Mouse (Mus musculus) forebrain, embryonic 10.5 days (tissue): ENCODE measurements at regions not wholly inside any gene's neighbourhood (a gene's known extent, or its start where the extent isn't known, plus 50 kb on each side); places are given as distances from the start of the nearest gene placed in this dataset.
A peak's percentile ranks its signal among the peaks of the same experiment; 100 is the strongest.
"Not testable (repeated sequence)": the region's sequence is repeated elsewhere in the genome, so short reads cannot be mapped to it uniquely, and the experiment has no call there.

ENCODE experiments used
- DNase-seq: peaks from one replicate; pipeline ENCODE4 v3.0.0-alpha.2; 2017; ENCODE audit warnings: low spot score; ENCODE audit errors: extremely low spot score
- H3K27ac ChIP-seq: fragments of 300-500 bp; sonication (generic); 2 replicates; pipeline ENCODE4 v1.5.1; 2016; ENCODE audit warnings: mild to moderate bottlenecking
- H3K27me3 ChIP-seq: fragments of 300-500 bp; sonication (generic); 2 replicates; pipeline ENCODE4 v1.6.1; 2016; ENCODE audit warnings: mild to moderate bottlenecking; ENCODE audit not compliant: poor library complexity, severe bottlenecking
- H3K36me3 ChIP-seq: fragments of 300-500 bp; sonication (generic); replicated peaks from 2 replicates; pipeline ENCODE4 v1.6.1; 2016; ENCODE audit warnings: mild to moderate bottlenecking, moderate library complexity
- H3K4me1 ChIP-seq: fragments of 300-500 bp; sonication (generic); 2 replicates; pipeline ENCODE4 v1.6.1; 2016
- H3K4me3 ChIP-seq: fragments of 300-500 bp; sonication (generic); 2 replicates; pipeline ENCODE4 v1.5.1; 2016; ENCODE audit warnings: mild to moderate bottlenecking, moderate library complexity
- H3K9me3 ChIP-seq: fragments of 300-500 bp; sonication (generic); 2 replicates; pipeline ENCODE4 v1.6.1; 2016; ENCODE audit warnings: mild to moderate bottlenecking, moderate library complexity
- WGBS: fragments of 180-500 bp; shearing (Covaris S2); methylation state at CpG from one replicate; pipeline ENCODE4 v1.1.7; 2016; 5-methylcytosine and 5-hydroxymethylcytosine counted together

DNA sequence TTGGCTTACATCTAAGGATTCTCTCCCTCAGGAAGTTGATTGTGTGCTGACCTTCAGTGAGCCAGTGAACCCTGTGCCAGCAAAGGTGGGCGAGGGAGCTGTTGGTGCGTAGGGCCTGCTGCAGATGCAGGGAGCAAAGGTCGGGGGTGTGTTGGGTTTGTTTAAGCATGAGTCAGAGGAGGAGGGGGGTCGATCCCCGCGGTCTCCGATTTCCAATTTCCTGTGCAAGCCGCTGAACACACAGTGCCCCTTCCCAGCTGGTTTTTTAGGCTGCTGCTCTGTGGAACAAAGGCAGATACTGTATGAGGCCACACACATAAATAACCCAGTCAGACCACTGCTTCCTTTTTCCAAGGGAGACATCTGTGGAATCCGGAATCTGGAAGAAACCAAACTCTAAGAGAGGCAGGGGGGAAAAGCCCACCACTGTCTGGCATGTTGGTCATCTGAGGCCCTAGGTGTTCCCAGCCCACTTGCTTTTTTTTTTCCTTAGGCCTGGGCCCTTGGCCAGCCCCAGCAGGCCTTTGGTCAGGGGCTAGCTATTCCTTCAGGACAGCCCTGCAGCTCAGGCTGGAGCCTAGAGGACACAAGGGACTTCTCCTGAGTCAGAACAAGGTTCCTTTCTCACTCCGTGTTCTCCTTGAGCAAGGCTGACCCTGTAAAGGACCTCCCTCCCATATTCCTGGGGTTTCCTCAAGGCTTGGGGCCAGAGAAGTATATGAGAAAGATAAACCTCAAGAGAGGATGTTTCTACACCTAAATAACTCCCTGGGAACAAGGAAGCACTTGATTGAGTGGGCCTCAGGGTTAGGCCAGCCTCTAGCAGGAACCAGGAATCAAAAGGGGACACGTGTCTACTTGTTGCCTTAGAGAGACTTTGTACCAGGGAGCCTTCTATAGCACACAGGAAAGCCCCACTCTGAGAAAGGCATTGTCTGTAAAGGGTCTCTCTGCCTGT is 119.0 kb downstream of the Tomm20 start:
- Histone ChIP-seq H3K27ac (peak overlapping the region; percentile 94), H3K9me3 (no peaks in the 10 kb centered on the region), H3K27me3 (no peaks in the 10 kb centered on the region), H3K4me1 (peaks cover 54% of the 10 kb centered on the region), H3K36me3 (no peaks in the 10 kb centered on the region), H3K4me3 (peak overlapping the region; percentile 28)
- peak; percentile 86 for DNase-seq
- WGBS = 5% methylated on average over 11 of the region's 11 CpGs

DNA sequence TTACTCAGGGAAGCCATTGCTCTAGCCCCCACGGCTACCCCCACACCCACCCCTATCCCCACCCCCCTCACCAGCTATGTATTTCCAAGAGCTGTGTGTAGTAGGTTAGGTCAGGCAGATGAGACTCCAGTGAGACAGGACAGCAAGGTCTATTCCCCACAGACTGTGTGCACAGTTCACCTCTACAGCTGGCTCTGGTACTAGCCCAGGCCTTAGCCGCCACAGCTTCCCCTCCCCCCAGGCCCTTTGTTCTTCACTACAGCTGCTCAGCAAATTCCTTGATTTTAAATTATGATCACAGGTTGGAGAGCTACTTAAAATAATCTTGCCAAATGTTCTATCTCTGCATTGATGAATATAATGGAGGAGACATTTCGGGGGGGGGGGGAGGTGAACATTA is 119.8 kb downstream of the Tomm20 start:
- 19% methylated on average over 3 of the region's 3 CpGs for WGBS
- peak; percentile 69 for DNase-seq
- H3K36me3 ChIP-seq = no peaks in the 10 kb centered on the region
- H3K4me3 ChIP-seq = peak overlapping the region; percentile 28
- peak overlapping the region; percentile 94 for H3K27ac ChIP-seq
- no peaks in the 10 kb centered on the region for H3K9me3 ChIP-seq
- no peaks in the 10 kb centered on the region for H3K27me3 ChIP-seq
- peaks cover 54% of the 10 kb centered on the region for H3K4me1 ChIP-seq

DNA sequence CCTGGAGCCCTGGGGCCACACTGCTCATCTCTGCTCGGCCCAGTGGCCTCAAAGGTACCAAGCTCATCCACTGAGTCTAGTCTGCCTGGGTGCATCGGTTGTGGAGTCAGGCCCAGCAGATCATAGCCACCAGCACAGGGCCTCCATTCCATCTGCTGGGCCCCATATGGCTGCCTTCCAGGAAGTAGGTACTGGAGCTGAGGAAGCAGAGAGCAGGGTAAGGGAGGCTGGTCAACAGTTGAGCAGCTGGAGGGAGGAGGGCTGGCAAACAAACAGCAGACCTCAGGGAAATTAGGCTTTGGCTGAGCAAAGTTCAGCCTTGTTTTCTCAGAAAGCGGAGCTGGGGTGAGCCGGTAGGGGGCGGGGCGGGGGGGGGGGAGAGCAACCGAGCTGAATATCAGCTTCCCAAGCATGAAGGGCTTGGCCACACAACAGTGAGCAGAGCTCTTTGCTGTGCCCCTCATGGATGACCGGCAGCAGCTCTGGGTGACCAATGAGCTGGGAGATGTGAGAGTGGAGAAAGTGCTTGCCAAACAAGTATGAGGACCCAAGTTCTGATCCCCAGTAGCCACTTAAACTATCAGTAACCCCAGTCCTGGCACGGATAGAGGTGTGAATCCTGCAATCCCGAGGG is 121.0 kb downstream of the Tomm20 start:
- H3K9me3 ChIP-seq = no peaks in the 10 kb centered on the region
- peak overlapping the region; percentile 94 for H3K27ac ChIP-seq
- H3K4me3 ChIP-seq = no peak overlapping the region
- H3K27me3 ChIP-seq = no peaks in the 10 kb centered on the region
- 56% methylated on average over 10 of the region's 10 CpGs for WGBS
- no peaks in the 10 kb centered on the region for H3K36me3 ChIP-seq
- H3K4me1 ChIP-seq = peaks cover 44% of the 10 kb centered on the region
- no peak for DNase-seq

DNA sequence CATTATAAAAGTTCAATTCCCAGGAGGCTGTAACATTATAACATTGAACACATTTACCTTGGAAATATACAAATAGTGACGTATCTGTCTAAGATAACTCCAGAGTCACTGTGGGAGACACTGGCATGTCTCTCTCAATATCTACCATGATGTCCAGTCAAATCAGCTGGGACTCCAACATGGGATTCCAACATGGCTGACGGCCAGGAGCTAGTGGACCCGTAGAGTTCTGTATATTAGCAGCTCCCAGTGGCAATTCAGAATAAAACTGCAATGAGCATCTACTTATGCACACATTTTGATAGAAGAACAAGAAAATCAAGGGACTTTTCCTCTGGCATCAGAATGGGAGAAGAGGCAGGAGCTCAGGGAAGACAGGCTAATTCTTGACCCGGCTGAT is 123.4 kb downstream of the Tomm20 start:
- no peaks in the 10 kb centered on the region for H3K27me3 ChIP-seq
- no peaks in the 10 kb centered on the region for H3K9me3 ChIP-seq
- no peak overlapping the region for H3K4me3 ChIP-seq
- no peak for DNase-seq
- H3K27ac ChIP-seq = no peak overlapping the region
- peaks cover 32% of the 10 kb centered on the region for H3K4me1 ChIP-seq
- H3K36me3 ChIP-seq = no peaks in the 10 kb centered on the region
- 96% methylated on average over 4 of the region's 4 CpGs for WGBS

DNA sequence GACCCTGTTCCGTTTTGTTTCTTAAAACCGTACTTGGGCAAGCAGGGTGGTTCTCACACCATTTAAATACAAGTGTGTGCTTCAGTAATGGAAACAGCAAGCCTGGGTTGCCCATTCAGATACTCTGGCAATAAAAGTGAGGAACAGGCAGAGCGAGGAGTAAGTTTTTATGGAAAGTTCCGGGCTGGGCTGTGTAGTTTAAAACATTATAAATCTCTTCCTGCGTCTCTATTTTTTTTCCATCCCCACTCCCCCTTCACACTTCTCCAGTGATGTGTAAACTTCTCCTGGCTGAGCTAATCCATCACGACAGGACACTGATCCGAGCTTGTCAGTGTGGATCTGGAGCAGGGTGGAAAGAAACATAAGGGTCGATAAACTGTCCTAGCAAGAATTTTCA is 124.4 kb downstream of the Tomm20 start:
- Histone ChIP-seq H3K27ac (no peak overlapping the region), H3K4me3 (no peak overlapping the region), H3K36me3 (no peaks in the 10 kb centered on the region), H3K4me1 (peaks cover 22% of the 10 kb centered on the region), H3K27me3 (no peaks in the 10 kb centered on the region), H3K9me3 (no peaks in the 10 kb centered on the region)
- DNase-seq = no peak
- 83% methylated on average over 8 of the region's 8 CpGs for WGBS

DNA sequence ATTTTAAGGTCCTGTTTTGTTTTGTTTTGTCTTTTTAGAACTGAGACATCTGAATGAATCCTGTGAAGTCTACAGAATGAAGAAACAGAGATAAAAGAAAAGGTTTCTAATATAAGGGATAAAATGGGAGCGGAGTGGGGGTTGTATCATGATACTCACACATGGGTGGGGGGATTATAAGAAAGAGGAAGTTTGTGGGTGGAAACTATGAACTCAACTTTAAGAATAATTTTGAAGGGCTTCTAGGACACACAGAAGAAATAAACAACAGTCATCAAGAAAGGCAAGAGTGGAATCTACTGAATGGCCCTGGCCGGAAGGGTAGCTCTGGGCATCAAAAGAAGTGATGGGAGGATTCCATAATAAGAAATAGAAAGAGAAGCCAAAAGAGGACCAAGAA is 125.1 kb downstream of the Tomm20 start:
- H3K27ac ChIP-seq = no peak overlapping the region
- DNase-seq = no peak
- WGBS = 92% methylated on average over 2 of the region's 2 CpGs
- H3K4me3 ChIP-seq = no peak overlapping the region
- H3K9me3 ChIP-seq = no peaks in the 10 kb centered on the region
- no peaks in the 10 kb centered on the region for H3K27me3 ChIP-seq
- H3K4me1 ChIP-seq = peaks cover 18% of the 10 kb centered on the region
- no peaks in the 10 kb centered on the region for H3K36me3 ChIP-seq

DNA sequence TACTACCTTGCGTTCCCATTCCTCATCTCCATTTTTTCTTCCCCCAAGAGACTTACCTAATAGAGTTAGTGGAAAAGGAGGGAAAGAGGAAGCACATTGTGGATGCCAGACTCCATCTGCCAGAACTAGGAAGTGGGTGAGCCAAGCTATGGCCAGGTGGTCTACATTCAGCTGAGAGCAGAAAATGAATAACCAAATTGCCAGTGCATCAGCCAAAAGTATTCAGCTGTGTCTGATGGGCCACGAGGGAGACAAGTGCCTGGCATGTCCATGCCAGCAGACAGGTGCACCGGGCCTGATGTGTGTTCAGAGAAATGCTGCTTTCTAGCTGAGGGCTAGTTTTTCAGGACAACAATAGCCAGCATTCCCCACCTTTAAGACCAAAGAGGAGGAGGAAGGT is 126.4 kb downstream of the Tomm20 start:
- H3K27ac ChIP-seq = no peak overlapping the region
- H3K9me3 ChIP-seq = no peaks in the 10 kb centered on the region
- no peaks in the 10 kb centered on the region for H3K36me3 ChIP-seq
- WGBS = 91% methylated on average over 3 of the region's 3 CpGs
- H3K4me1 ChIP-seq = peaks cover 5% of the 10 kb centered on the region; the same call in 1 of the 2 replicates
- H3K27me3 ChIP-seq = no peaks in the 10 kb centered on the region
- no peak for DNase-seq
- no peak overlapping the region for H3K4me3 ChIP-seq

DNA sequence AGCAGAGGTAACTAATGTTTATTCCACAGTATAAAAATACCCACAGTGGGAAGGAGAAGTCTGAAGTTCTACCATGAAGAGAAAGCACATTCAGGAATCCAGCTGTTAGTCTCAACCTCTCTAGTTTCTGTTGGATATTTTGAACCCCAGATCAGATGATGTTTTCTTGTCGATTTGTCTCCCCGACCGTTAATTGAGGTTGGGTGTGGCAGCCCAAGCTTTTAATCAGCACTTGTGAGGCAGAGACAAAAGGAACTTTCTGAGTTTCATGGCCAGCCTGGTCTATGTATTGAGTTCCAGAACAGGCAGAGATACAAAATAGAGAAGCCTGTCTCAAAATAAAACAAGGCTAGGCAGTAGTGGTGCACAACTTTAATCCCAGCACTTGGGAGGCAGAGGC is 129.5 kb downstream of the Tomm20 start:
- H3K36me3 ChIP-seq = no peaks in the 10 kb centered on the region
- no peak for DNase-seq
- WGBS = 87% methylated on average over 3 of the region's 3 CpGs
- H3K27ac ChIP-seq = no peak overlapping the region
- H3K9me3 ChIP-seq = peaks cover 13% of the 10 kb centered on the region
- H3K4me1 ChIP-seq = 0 out of 2 replicates have a peak, but pooled peaks cover 3% of the 10 kb centered on the region
- H3K27me3 ChIP-seq = no peaks in the 10 kb centered on the region
- H3K4me3 ChIP-seq = no peak overlapping the region

DNA sequence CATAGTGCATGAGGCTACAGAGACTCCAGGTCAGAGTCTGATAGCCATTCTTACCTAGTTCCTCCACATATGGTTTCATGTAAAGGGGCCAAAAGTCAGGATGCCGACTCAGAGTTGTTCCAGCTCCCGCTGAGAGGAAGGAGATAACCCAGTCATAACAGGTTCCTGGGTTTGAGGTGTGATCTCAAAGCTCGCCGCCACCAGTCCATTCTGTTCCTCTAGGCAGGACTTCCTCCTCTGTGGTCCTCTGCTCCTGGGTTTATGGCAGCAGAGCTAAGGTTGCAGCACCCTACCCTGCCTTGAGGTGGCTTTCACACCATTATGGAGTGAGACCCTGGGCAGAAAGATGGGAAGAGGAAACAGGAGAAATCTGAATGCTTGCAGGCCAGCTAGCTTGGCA is 131.2 kb downstream of the Tomm20 start:
- peaks cover 4% of the 10 kb centered on the region; the same call in 1 of the 2 replicates for H3K27me3 ChIP-seq
- peaks cover 13% of the 10 kb centered on the region for H3K9me3 ChIP-seq
- 79% methylated on average over 4 of the region's 4 CpGs for WGBS
- H3K36me3 ChIP-seq = no peaks in the 10 kb centered on the region
- no peak overlapping the region for H3K4me3 ChIP-seq
- H3K4me1 ChIP-seq = 0 out of 2 replicates have a peak, but pooled peaks cover 3% of the 10 kb centered on the region
- no peak for DNase-seq
- H3K27ac ChIP-seq = no peak overlapping the region

DNA sequence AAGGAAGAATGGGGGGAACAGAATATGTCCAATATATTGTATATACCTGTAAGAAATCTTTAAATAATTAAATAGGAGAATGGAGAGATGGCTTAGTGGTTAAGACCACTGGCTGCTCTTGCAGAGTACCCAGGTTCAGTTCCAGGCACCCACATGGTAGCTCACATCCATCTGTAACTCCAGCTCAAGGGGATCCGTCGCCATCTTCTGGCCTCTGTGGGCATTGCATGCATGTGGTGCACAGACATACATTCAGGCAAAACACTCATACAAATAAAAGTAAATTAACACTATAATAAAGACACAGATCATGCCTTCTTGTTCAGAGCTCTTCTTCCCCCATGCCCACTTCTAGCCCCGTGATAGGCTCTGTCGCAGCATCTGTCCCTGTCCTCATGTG is 132.0 kb downstream of the Tomm20 start:
- H3K36me3 ChIP-seq = no peaks in the 10 kb centered on the region
- 80% methylated on average over 4 of the region's 4 CpGs for WGBS

DNA sequence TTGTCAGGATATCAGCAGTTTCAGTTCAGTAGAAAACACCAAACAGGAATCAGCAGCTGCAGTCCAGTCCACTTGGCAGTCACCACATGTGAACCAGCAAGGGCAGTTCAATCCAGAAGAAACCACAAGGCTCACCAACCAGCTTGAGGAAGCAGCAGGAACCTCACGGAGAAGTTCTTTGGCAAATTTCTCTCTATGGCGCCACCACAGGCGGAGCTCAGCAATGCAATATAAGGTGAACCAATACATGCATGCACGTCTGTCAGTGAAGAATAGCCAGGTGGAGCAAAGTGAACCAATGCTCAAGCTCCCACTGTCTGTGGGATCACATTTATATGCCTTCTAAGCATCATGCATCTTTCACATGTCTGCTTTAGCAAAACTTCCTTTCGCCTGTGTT is 132.9 kb downstream of the Tomm20 start:
- 0 out of 2 replicates have a peak, but pooled peaks cover 3% of the 10 kb centered on the region for H3K4me1 ChIP-seq
- H3K27me3 ChIP-seq = peaks cover 4% of the 10 kb centered on the region; the same call in 1 of the 2 replicates
- H3K36me3 ChIP-seq = no peaks in the 10 kb centered on the region
- 88% methylated on average over 5 of the region's 5 CpGs for WGBS
- H3K27ac ChIP-seq = no peak overlapping the region
- H3K9me3 ChIP-seq = peaks cover 13% of the 10 kb centered on the region
- DNase-seq = no peak
- no peak overlapping the region for H3K4me3 ChIP-seq

More for the DNA sequence above, 132.0 kb downstream of the Tomm20 start:
- H3K4me3 ChIP-seq = no peak overlapping the region
- 0 out of 2 replicates have a peak, but pooled peaks cover 3% of the 10 kb centered on the region for H3K4me1 ChIP-seq
- peaks cover 4% of the 10 kb centered on the region; the same call in 1 of the 2 replicates for H3K27me3 ChIP-seq
- no peak overlapping the region for H3K27ac ChIP-seq
- peaks cover 13% of the 10 kb centered on the region for H3K9me3 ChIP-seq
- no peak for DNase-seq

DNA sequence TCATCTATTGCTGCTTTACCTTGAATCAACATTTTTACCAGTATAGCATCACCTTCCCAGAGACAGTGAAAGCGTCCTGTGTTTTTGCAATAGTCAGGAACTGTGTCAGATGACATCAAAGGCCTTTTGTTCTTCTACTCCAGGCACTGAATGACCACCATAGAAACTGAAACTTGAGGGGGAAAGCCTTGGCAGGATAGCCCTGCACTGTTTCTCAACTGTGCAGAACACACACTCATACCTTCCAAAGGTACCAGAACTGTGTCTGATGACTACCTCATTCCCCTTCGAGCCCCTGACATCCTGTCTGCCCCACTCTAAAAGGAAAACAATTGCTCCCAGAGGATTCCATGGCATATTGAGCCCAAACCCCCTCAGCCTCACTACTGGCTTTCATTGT is 134.3 kb downstream of the Tomm20 start:
- H3K4me3 ChIP-seq, H3K27ac ChIP-seq, H3K36me3 ChIP-seq, H3K4me1 ChIP-seq, DNase-seq, H3K27me3 ChIP-seq: not testable (repeated sequence)
- H3K9me3 ChIP-seq = peaks cover 13% of the 10 kb centered on the region
- WGBS = 74% methylated on average over 2 of the region's 2 CpGs

DNA sequence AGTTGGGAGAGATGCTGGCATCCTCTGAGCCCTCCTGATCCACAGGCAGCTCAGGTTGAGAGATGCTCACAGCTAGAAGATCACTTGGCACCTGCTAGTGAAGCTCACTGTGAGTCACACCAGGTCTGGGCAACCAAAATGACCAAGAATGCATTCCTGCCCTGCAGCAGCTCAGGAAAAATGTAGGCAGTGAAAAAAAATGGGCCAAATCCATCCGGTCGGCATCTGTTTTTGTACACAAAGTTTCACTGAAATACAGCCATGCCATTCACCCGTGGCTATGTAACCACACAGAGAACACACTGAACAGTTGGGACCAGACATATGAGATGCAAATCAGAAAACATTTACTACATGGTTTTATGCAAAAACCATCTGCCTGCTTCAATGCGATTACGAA is 135.1 kb downstream of the Tomm20 start:
- peaks cover 13% of the 10 kb centered on the region for H3K9me3 ChIP-seq
- no peak overlapping the region for H3K27ac ChIP-seq
- H3K4me3 ChIP-seq = no peak overlapping the region
- H3K27me3 ChIP-seq = peaks cover 4% of the 10 kb centered on the region; the same call in 1 of the 2 replicates
- H3K4me1 ChIP-seq = peaks cover 4% of the 10 kb centered on the region
- no peak for DNase-seq
- H3K36me3 ChIP-seq = no peaks in the 10 kb centered on the region
- WGBS = 94% methylated on average over 5 of the region's 5 CpGs
